Mouse (Mus musculus) embryonic fibroblast, embryonic 13.5 days (primary cell): ENCODE results near the gene Tiam1. TPM values are rescaled to one million over a fixed set of nuclear protein-coding genes. Genes with fewer than 3 reads are reported as not detected.

Experiments
- H3K27ac ChIP-seq: 2 replicates; pipeline ENCODE4 v1.5.1; 2012; ENCODE audit warnings: low read length, control low read depth, inconsistent platforms; ENCODE audit not compliant: insufficient read depth
- H3K4me1 ChIP-seq: 2 replicates; pipeline ENCODE4 v1.6.1; 2011; ENCODE audit warnings: low read length; ENCODE audit not compliant: control insufficient read depth, insufficient read depth
- H3K4me3 ChIP-seq: 2 replicates; pipeline ENCODE4 v1.5.1; 2011; ENCODE audit warnings: mild to moderate bottlenecking, control low read depth, low read length; ENCODE audit not compliant: insufficient read depth
- CTCF ChIP-seq: IDR thresholded peaks from 2 replicates; pipeline ENCODE4 v1.5.1; 2011; ENCODE audit warnings: mild to moderate bottlenecking, control low read depth, low read length, moderate library complexity, borderline replicate concordance; ENCODE audit not compliant: insufficient read depth
- POLR2A ChIP-seq: IDR thresholded peaks from 2 replicates; pipeline ENCODE4 v1.6.1; 2011; ENCODE audit warnings: low read depth, mild to moderate bottlenecking, control low read depth, low read length, moderate library complexity
- polyA plus RNA-seq: library from polyadenylated mRNA; stranded (reverse); fragments of >200 nt; gene quantifications from 2 replicates; pipeline ENCODE4 v1.2.4, GENCODE M21; 2011; ENCODE audit warnings: low read depth; ENCODE audit not compliant: missing spikeins, insufficient read length

The Tiam1 gene
- polyA plus RNA-seq, 1 experiment: 17.8 TPM

DNA sequence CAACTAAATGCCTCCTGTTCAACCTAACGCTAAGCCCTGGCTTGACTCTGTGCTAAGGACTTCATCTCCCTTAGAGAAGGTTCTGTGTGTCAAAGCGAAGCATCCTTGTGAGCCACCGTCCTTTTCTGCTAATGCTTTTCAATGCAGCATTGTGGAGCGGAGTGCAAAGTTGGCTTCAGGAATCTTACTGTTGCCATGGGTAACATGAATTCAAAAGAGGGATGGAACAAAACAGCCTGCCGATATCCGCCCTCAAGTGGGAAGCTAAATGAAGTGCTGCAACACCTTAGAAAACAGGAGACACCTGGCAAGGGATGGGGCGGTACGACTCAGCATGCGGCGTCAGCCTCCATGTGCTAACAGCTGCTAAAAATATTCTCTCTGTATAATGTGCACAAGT is 32.9 kb upstream of the Tiam1 start:
- TF ChIP-seq CTCF (no peak), POLR2A (no peak)
- Histone ChIP-seq H3K4me1 (no peaks in the 10 kb centered on the region), H3K4me3 (no peak overlapping the region), H3K27ac (no peak overlapping the region)

- H3K27ac ChIP-seq: no peak overlapping the region
- H3K4me1 ChIP-seq: no peaks in the 10 kb centered on the region
- H3K4me3 ChIP-seq: no peak overlapping the region
- TF ChIP-seq CTCF (no peak), POLR2A (no peak)
Observed at GRCm38 (mm10) chr16:90171416-90171815, 27.8 kb upstream of the Tiam1 start.

- H3K27ac ChIP-seq: no peak overlapping the region
- no peaks in the 10 kb centered on the region for H3K4me1 ChIP-seq
- TF ChIP-seq POLR2A (no peak), CTCF (no peak)
- H3K4me3 ChIP-seq: no peak overlapping the region
Observed at GRCm38 (mm10) chr16:90170676-90171075, 27.1 kb upstream of the Tiam1 start.

DNA sequence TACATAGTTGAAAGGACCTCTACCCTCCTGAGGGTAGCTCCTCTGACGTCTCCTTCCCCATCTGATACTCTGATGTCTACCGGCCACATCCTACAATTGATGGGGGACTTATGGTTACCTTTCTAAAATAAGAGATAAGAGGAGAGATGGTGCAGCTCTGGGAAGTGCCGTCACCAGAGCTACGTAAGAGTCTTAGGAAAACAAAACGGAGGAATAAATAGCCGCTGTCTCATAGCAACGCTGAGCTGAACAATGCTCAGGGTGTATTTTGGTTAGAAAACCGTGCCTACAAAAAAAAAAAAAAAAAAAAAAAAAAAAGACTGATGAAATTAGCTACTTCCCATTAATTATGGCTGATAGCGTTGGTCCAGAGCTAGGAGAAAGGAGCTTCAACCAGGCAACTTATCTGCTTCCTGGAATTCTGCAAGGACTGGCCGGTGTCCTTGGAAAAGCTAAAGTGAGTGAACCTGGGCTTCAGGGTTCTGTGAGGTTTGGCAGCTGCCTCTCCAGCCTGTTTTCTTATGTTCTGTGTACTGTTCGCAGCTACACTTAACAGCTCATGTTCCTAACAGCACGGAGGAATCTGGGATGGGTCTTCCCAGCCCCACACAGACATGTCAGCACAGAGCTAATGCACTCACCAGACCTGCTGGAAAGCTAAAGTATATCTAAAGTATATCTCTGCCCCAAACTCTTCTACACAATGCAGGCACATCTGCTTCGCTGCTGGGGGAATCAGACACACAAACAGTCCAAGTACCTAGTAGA is 26.5 kb upstream of the Tiam1 start:
- H3K27ac ChIP-seq: no peak overlapping the region
- H3K4me1 ChIP-seq: no peaks in the 10 kb centered on the region
- H3K4me3 ChIP-seq: no peak overlapping the region
- TF ChIP-seq POLR2A: no peak
- no peak for TF ChIP-seq CTCF

GRCm38 (mm10) chr16:90167646-90168045 is 24.1 kb upstream of the Tiam1 start:
- Histone ChIP-seq H3K27ac (no peak overlapping the region), H3K4me1 (no peaks in the 10 kb centered on the region), H3K4me3 (no peak overlapping the region)
- TF ChIP-seq CTCF: peak; percentile 82; the same call in 1 of the 2 replicates
- no peak for TF ChIP-seq POLR2A

DNA sequence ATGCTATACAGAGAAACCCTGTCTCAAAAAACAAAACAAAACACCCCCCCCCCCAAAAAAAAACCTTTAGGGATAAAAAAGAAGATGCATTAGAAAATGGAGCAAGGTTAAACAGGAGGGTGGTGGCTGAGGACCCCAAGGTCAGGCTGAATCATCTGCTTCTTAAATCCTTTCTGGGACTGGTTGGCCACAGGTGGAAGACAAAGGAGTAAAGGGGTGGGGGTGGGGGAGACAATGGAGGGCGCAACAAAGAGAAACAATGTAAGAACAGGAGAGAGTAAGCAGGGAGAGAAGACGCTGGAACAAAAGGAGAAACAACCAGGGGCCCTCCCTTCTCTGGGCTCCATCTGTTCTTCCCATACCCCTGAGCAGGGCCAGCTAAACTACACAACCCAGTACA is 21.9 kb upstream of the Tiam1 start:
- no peak overlapping the region for H3K4me3 ChIP-seq
- TF ChIP-seq POLR2A: no peak
- no peak for TF ChIP-seq CTCF
- H3K4me1 ChIP-seq: no peaks in the 10 kb centered on the region
- no peak overlapping the region for H3K27ac ChIP-seq

GRCm38 (mm10) chr16:90164942-90165341 is 21.4 kb upstream of the Tiam1 start:
- Histone ChIP-seq H3K4me1 (no peaks in the 10 kb centered on the region), H3K4me3 (no peak overlapping the region), H3K27ac (no peak overlapping the region)
- TF ChIP-seq POLR2A (no peak), CTCF (no peak)

GRCm38 (mm10) chr16:90155080-90155479 is 11.5 kb upstream of the Tiam1 start:
- Histone ChIP-seq H3K4me3 (no peak overlapping the region), H3K4me1 (no peaks in the 10 kb centered on the region), H3K27ac (no peak overlapping the region)
- no peak for TF ChIP-seq POLR2A
- peak; percentile 47; the same call in 1 of the 2 replicates for TF ChIP-seq CTCF

GRCm38 (mm10) chr16:90150820-90151219 is 7.3 kb upstream of the Tiam1 start:
- Histone ChIP-seq H3K4me3 (no peak overlapping the region), H3K4me1 (no peaks in the 10 kb centered on the region), H3K27ac (no peak overlapping the region)
- TF ChIP-seq CTCF (no peak), POLR2A (no peak)

- no peak overlapping the region for H3K4me3 ChIP-seq
- H3K27ac ChIP-seq: no peak overlapping the region
- H3K4me1 ChIP-seq: no peaks in the 10 kb centered on the region
- TF ChIP-seq POLR2A (no peak), CTCF (no peak)
Observed at GRCm38 (mm10) chr16:90150126-90150525, 6.6 kb upstream of the Tiam1 start.

DNA sequence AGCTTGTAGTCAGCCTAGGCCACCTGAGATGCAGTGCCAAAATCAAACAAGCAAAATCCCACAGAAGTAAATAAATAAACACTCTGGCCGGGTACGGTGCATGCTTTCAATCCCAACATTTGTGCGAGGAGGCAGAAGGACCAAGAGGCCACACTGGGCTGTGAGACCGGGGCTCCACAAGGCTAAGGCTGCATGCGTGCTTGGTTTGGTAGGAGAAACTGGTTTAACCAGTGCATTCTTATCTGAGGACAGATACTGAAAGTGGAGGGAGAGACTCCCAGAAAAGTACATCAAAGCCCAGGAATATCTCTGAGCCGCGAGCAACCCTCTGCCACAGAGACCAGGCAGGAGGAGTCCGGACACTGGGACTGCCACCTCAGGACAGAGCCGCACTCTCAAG is 5.8 kb upstream of the Tiam1 start:
- no peak overlapping the region for H3K4me3 ChIP-seq
- TF ChIP-seq CTCF: no peak
- TF ChIP-seq POLR2A: no peak
- no peak overlapping the region for H3K27ac ChIP-seq
- no peaks in the 10 kb centered on the region for H3K4me1 ChIP-seq
